Mouse (Mus musculus) testis, adult 2 months (tissue): ENCODE results near the gene Tubgcp6.

Experiments used
- CTCF ChIP-seq: fragments of 200-500 bp; IDR thresholded peaks from 2 replicates; pipeline ENCODE4 v1.5.1; 2012; ENCODE audit warnings: low read depth, mild to moderate bottlenecking, inconsistent platforms, low read length, moderate library complexity; ENCODE audit not compliant: control insufficient read depth, insufficient read depth, insufficient replicate concordance
- POLR2A ChIP-seq: fragments of 200-500 bp; IDR thresholded peaks from 2 replicates; pipeline ENCODE4 v1.6.1; 2012; ENCODE audit warnings: low read depth, mild to moderate bottlenecking, inconsistent platforms, low read length, moderate library complexity; ENCODE audit not compliant: control insufficient read depth

DNA sequence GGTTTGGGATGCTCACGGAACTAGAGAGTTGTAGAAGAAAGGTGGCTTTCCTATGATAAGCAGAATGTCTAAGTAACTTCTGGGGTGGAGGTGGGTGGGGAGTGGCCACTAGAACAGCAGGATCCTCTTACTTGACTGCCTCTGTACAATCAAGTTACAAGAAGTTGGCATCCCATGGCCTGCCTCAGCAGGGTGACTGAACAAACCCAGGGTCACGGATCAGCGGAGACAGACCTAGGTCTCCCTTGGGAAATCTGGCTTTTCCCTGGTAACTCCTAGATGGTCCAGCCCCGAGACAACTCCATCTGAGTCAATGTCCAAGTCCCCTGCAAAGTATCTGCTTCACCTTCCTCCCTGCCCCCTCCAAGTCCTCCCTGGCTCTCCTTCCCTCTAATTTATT, 25.0 kb upstream of the Tubgcp6 start:
- TF ChIP-seq CTCF (no peak), POLR2A (no peak)
